Mouse (Mus musculus): ENCODE results near the gene Manba. TPM values are rescaled to one million over a fixed set of nuclear protein-coding genes. Genes with fewer than 3 reads are reported as not detected.

Gene Manba
- total RNA-seq (2014; rRNA removed; ENCODE audit: low replicate concordance) (30.1 and 36.0 TPM in 2 replicates), polyA plus RNA-seq (2015; fragmentation: Nextera tagmentation; extraction: Ambion mirVana) (19.8 and 20.6 TPM in 2 replicates)

GRCm38 (mm10) chr3:135485128-135485899 is at the start of gene Manba:
Manba (plus strand) TSS chr3:135485611.
- Histone ChIP-seq H3K9ac (replicated peaks; ENCODE audit: low read depth, low read length) (peak within 1 kb of the TSS; percentile 77), H3K27me3 (ENCODE audit: control insufficient read depth, insufficient read depth, low read length) (no peaks in the 10 kb centered on the region), H3K4me3 (ENCODE audit: low read depth, low read length) (peak within 1 kb of the TSS; percentile 86), H3K36me3 (replicated peaks; ENCODE audit: control insufficient read depth, insufficient read depth, low read length) (no peaks in the 10 kb centered on the region), H3K4me1 (ENCODE audit: control insufficient read depth, insufficient read depth) (peaks cover 5% of the 10 kb centered on the region; the same call in 1 of the 2 replicates), H3K27ac (ENCODE audit: low read depth) (peak within 1 kb of the TSS; percentile 82), H3K4me2 (ENCODE audit: low read depth, low read length) (peak within 1 kb of the TSS; percentile 95), H3K9me3 (replicated peaks; ENCODE audit: control insufficient read depth, low read length) (no peaks in the 10 kb centered on the region)
- TF ChIP-seq CTCF (IDR thresholded peaks at IDR 0.05; ENCODE audit: low read depth), result no peak
- TF ChIP-seq EP300 (IDR thresholded peaks at IDR 0.05; ENCODE audit: low read depth), result no peak
- DNase-seq (ENCODE audit: low spot score) (peak; percentile 74), ATAC-seq (ENCODE audit: insufficient read depth, low read depth) (peak; percentile 95)
- WGBS, result 3% methylated on average over 48 of the region's 48 CpGs

GRCm38 (mm10) chr3:135436901-135437616 is 48.4 kb upstream of the Manba start:
- WGBS, result 54% methylated on average over 14 of the region's 14 CpGs
- no peak for ATAC-seq (ENCODE audit: insufficient read depth, low read depth)

GRCm38 (mm10) chr3:135437758-135438495 is 47.5 kb upstream of the Manba start, which contains the start of gene Ube2d3:
Ube2d3 (plus strand) TSS chr3:135438149.
- WGBS, result 1% methylated on average over 53 of the region's 56 CpGs
- DNase-seq (ENCODE audit: low spot score), result peak; percentile 99
- peak; percentile 99 for TF ChIP-seq EP300 (IDR thresholded peaks at IDR 0.05; ENCODE audit: low read depth)
- TF ChIP-seq CTCF (IDR thresholded peaks at IDR 0.05; ENCODE audit: low read depth), result no peak
- H3K36me3 ChIP-seq (replicated peaks; ENCODE audit: control insufficient read depth, insufficient read depth, low read length), result 0 out of 2 replicates have a peak, but pooled peaks cover 2% of the 10 kb centered on the region
- peak within 1 kb of the TSS; percentile 100 for H3K27ac ChIP-seq (ENCODE audit: low read depth)
- H3K4me1 ChIP-seq (ENCODE audit: control insufficient read depth, insufficient read depth), result peaks cover 7% of the 10 kb centered on the region
- H3K4me3 ChIP-seq (ENCODE audit: low read depth, low read length), result peak within 1 kb of the TSS; percentile 68
- H3K27me3 ChIP-seq (ENCODE audit: control insufficient read depth, insufficient read depth, low read length), result no peaks in the 10 kb centered on the region
- no peaks in the 10 kb centered on the region for H3K9me3 ChIP-seq (replicated peaks; ENCODE audit: control insufficient read depth, low read length)
- H3K9ac ChIP-seq (replicated peaks; ENCODE audit: low read depth, low read length), result peak within 1 kb of the TSS; percentile 96
- ATAC-seq (ENCODE audit: insufficient read depth, low read depth), result peak; percentile 90
- H3K4me2 ChIP-seq (ENCODE audit: low read depth, low read length), result peak within 1 kb of the TSS; percentile 95

More at GRCm38 (mm10) chr3:135436901-135437616, 48.4 kb upstream of the Manba start:
- Histone ChIP-seq H3K4me1 (ENCODE audit: control insufficient read depth, insufficient read depth) (peaks cover 6% of the 10 kb centered on the region), H3K36me3 (replicated peaks; ENCODE audit: control insufficient read depth, insufficient read depth, low read length) (0 out of 2 replicates have a peak, but pooled peaks cover 2% of the 10 kb centered on the region), H3K27me3 (ENCODE audit: control insufficient read depth, insufficient read depth, low read length) (no peaks in the 10 kb centered on the region), H3K9me3 (replicated peaks; ENCODE audit: control insufficient read depth, low read length) (no peaks in the 10 kb centered on the region), H3K4me3 (ENCODE audit: low read depth, low read length) (peak overlapping the region; percentile 68), H3K4me2 (ENCODE audit: low read depth, low read length) (peak overlapping the region; percentile 63), H3K27ac (ENCODE audit: low read depth) (peak overlapping the region; percentile 83), H3K9ac (replicated peaks; ENCODE audit: low read depth, low read length) (peak overlapping the region; percentile 63)
- TF ChIP-seq CTCF (IDR thresholded peaks at IDR 0.05; ENCODE audit: low read depth), result no peak
- TF ChIP-seq EP300 (IDR thresholded peaks at IDR 0.05; ENCODE audit: low read depth), result no peak
- DNase-seq (ENCODE audit: low spot score), result no peak

- under 1% methylated on average over 32 of the region's 50 CpGs for WGBS
- Histone ChIP-seq H3K36me3 (replicated peaks; ENCODE audit: control insufficient read depth, insufficient read depth, low read length) (0 out of 2 replicates have a peak, but pooled peaks cover 5% of the 10 kb centered on the region), H3K27ac (ENCODE audit: low read depth) (peak overlapping the region; percentile 100), H3K4me3 (ENCODE audit: low read depth, low read length) (peak overlapping the region; percentile 68), H3K4me1 (ENCODE audit: control insufficient read depth, insufficient read depth) (peaks cover 13% of the 10 kb centered on the region), H3K4me2 (ENCODE audit: low read depth, low read length) (peak overlapping the region; percentile 95), H3K9me3 (replicated peaks; ENCODE audit: control insufficient read depth, low read length) (no peaks in the 10 kb centered on the region), H3K9ac (replicated peaks; ENCODE audit: low read depth, low read length) (peak overlapping the region; percentile 96), H3K27me3 (ENCODE audit: control insufficient read depth, insufficient read depth, low read length) (no peaks in the 10 kb centered on the region)
- peak; percentile 66 for ATAC-seq (ENCODE audit: insufficient read depth, low read depth)
- TF ChIP-seq CTCF (IDR thresholded peaks at IDR 0.05; ENCODE audit: low read depth), result no peak
- no peak for TF ChIP-seq EP300 (IDR thresholded peaks at IDR 0.05; ENCODE audit: low read depth)
- no peak for DNase-seq (ENCODE audit: low spot score)
Measured at GRCm38 (mm10) chr3:135438531-135438912, 46.9 kb upstream of the Manba start.

All from heart, postnatal 0 days (tissue).